Mouse (Mus musculus) cerebellum, adult 18-20 months (tissue): ENCODE measurements around the gene Itga8.

Experiments
- DNase-seq, 2 experiments: peaks; one replicate each; pipeline ENCODE4 v3.0.0; 2021

Itga8 gene

GRCm38 (mm10) chr2:12301431-12302170 is at the start of gene Itga8:
TSS of gene Itga8 (minus strand) at chr2:12301922.
- DNase-seq = peak; percentile 55 to 73

- no peak for DNase-seq
Observed at GRCm38 (mm10) chr2:12348914-12349313, 47.2 kb upstream of the Itga8 start.

GRCm38 (mm10) chr2:12331962-12332361 is 30.2 kb upstream of the Itga8 start:
- no peak for DNase-seq

- DNase-seq = no peak
Observed at GRCm38 (mm10) chr2:12329620-12330019, 27.9 kb upstream of the Itga8 start.

- no peak for DNase-seq
Observed at GRCm38 (mm10) chr2:12329068-12329407, 27.3 kb upstream of the Itga8 start.

GRCm38 (mm10) chr2:12328355-12329067 is 26.8 kb upstream of the Itga8 start:
- DNase-seq = no peak

GRCm38 (mm10) chr2:12327691-12328354 is 26.1 kb upstream of the Itga8 start:
- DNase-seq = no peak

GRCm38 (mm10) chr2:12327216-12327615 is 25.5 kb upstream of the Itga8 start:
- no peak for DNase-seq

- DNase-seq = no peak
Observed at GRCm38 (mm10) chr2:12325868-12326267, 24.1 kb upstream of the Itga8 start.

GRCm38 (mm10) chr2:12325417-12325816 is 23.7 kb upstream of the Itga8 start:
- no peak for DNase-seq

GRCm38 (mm10) chr2:12320914-12321313 is 19.2 kb upstream of the Itga8 start:
- no peak for DNase-seq

GRCm38 (mm10) chr2:12318715-12319114 is 17.0 kb upstream of the Itga8 start:
- DNase-seq = no peak

GRCm38 (mm10) chr2:12318036-12318435 is 16.3 kb upstream of the Itga8 start:
- DNase-seq = no peak

- no peak for DNase-seq
Observed at GRCm38 (mm10) chr2:12317343-12317742, 15.6 kb upstream of the Itga8 start.

- no peak for DNase-seq
Observed at GRCm38 (mm10) chr2:12316361-12316760, 14.6 kb upstream of the Itga8 start.

GRCm38 (mm10) chr2:12314028-12314427 is 12.3 kb upstream of the Itga8 start:
- DNase-seq = no peak

- DNase-seq = no peak
Observed at GRCm38 (mm10) chr2:12308466-12308865, 6.7 kb upstream of the Itga8 start.

- DNase-seq = no peak
Observed at GRCm38 (mm10) chr2:12307311-12307710, 5.6 kb upstream of the Itga8 start.

GRCm38 (mm10) chr2:12305064-12305650 is 3.4 kb upstream of the Itga8 start:
- no peak for DNase-seq

- no peak for DNase-seq
Observed at GRCm38 (mm10) chr2:12300449-12301228, 1.1 kb downstream of the Itga8 start.

- no peak for DNase-seq
Observed at GRCm38 (mm10) chr2:12297287-12297686, 4.4 kb downstream of the Itga8 start.

GRCm38 (mm10) chr2:12295150-12295549 is 6.6 kb downstream of the Itga8 start:
- DNase-seq = no peak

GRCm38 (mm10) chr2:12294060-12294459 is 7.7 kb downstream of the Itga8 start:
- no peak for DNase-seq
